Mouse (Mus musculus): ENCODE measurements around the gene Zfp579.

GRCm38 (mm10) chr7:5035628-5036027 lies 39.7 kb upstream of the Zfp579 start:
- no peak for TF ChIP-seq CTCF (IDR thresholded peaks at IDR 0.05; ENCODE audit: extremely low read depth, insufficient read depth, low read length)
- TF ChIP-seq POLR2A (IDR thresholded peaks at IDR 0.05; ENCODE audit: extremely low read depth, insufficient read depth, low read length): no peak

Measured in cortical plate, adult 2 months (tissue).